Mouse (Mus musculus): ENCODE data around the gene Stox2.

Gene Stox2

DNA sequence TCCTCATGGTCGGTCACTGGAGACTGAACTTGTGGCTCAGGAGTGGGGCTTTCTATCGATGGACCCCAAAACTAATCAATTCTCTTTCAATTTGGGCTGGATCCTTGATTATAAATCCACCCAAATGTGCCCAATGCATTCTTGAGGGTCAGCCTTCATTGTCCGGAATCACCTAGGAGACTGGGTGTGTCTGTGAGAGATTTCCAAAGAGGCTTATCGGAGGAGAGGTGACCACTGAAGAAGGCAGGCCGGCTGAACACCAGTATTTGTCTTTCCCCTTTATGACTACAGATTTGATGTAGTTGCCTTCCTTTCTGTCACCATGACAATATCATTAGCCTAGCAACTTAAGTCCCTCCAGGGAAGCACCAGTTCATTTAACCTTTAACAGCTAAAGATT lies 225.8 kb downstream of the Stox2 start:
- in situ Hi-C loops (cut with MboI; ENCODE audit: low pct_unique_long_range_greater_than_20kb in 1 of 2, low sequenced_read_pairs in 2 of 2, unreplicated experiment in 1 of 2), result no loop called here

- in situ Hi-C loops (cut with MboI; ENCODE audit: low pct_unique_long_range_greater_than_20kb in 1 of 2, low sequenced_read_pairs in 2 of 2, unreplicated experiment in 1 of 2), result no loop called here
Measured at GRCm38 (mm10) chr8:47218536-47218935, 227.6 kb downstream of the Stox2 start.

- in situ Hi-C loops (cut with MboI; ENCODE audit: low pct_unique_long_range_greater_than_20kb in 1 of 2, low sequenced_read_pairs in 2 of 2, unreplicated experiment in 1 of 2), result no loop called here
Measured at GRCm38 (mm10) chr8:47218021-47218420, 228.1 kb downstream of the Stox2 start.

GRCm38 (mm10) chr8:47212124-47212523 lies 234.0 kb downstream of the Stox2 start:
- in situ Hi-C loops (cut with MboI; ENCODE audit: low pct_unique_long_range_greater_than_20kb in 1 of 2, low sequenced_read_pairs in 2 of 2, unreplicated experiment in 1 of 2), result no loop called here

- in situ Hi-C loops (cut with MboI; ENCODE audit: low pct_unique_long_range_greater_than_20kb in 1 of 2, low sequenced_read_pairs in 2 of 2, unreplicated experiment in 1 of 2), result no loop called here
Measured at GRCm38 (mm10) chr8:47211226-47211625, 234.9 kb downstream of the Stox2 start.

GRCm38 (mm10) chr8:47208246-47208645 lies 237.9 kb downstream of the Stox2 start:
- in situ Hi-C loops (cut with MboI; ENCODE audit: low pct_unique_long_range_greater_than_20kb in 1 of 2, low sequenced_read_pairs in 2 of 2, unreplicated experiment in 1 of 2), result loop anchor here (5.0 to 10.0 kb wide), 2 partner anchors 164 to 167 kb away; no protein-coding TSS in a partner anchor

DNA sequence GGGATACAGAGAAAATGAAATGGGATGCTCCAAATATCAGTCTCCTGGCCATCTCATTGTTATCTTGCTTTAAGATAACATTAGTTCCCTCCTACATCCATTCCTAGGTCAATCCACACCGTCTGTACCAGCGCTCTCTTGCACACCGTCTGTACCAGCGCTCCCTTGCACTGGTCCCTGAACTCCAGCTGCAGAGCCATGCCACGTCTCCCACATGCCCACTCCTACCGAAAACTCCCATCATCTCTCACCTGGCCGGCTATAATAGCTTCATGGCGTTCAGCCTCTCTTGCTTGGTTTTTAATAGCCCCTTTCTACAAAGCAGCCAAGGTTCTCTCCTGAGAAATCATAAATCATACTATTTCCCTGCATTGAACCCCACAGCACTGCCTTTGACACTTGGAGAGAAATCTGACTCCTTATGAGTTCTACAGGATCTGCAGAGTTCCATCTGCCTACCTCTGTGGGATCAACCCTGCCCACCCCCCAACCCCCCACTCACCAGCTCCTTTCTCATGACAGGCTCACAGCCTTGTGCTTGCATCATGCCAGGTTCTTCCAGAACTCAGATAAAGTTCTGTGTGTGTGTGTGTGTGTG lies 239.4 kb downstream of the Stox2 start:
- in situ Hi-C loops (cut with MboI; ENCODE audit: low pct_unique_long_range_greater_than_20kb in 1 of 2, low sequenced_read_pairs in 2 of 2, unreplicated experiment in 1 of 2), result loop anchor here (5.0 to 10.0 kb wide), 2 partner anchors 166 to 168 kb away; no protein-coding TSS in a partner anchor

DNA sequence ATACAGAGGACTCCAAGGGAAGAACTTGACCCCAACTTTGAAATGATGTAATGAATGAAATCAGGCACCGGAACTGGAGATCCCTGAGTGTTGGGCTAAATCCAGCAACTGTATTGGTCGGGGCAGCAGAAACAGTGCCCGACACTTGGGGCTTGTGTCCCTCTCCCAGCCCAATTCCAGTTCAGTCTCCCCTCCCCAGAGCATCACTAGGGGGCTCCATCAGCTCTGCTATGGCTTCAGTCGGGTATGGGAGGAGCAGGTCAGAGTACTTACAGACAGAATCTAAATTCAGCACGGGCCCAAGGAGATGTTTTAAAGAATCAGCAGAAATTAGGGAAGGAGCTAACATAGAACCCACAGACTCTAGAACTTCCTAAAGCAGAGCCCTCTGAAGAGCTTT lies 240.7 kb downstream of the Stox2 start:
- in situ Hi-C loops (cut with MboI; ENCODE audit: low pct_unique_long_range_greater_than_20kb in 1 of 2, low sequenced_read_pairs in 2 of 2, unreplicated experiment in 1 of 2), result loop anchor here (5.0 to 10.0 kb wide), 2 partner anchors 167 to 169 kb away; no protein-coding TSS in a partner anchor

GRCm38 (mm10) chr8:47196391-47196790 lies 249.8 kb downstream of the Stox2 start:
- in situ Hi-C loops (cut with MboI; ENCODE audit: low pct_unique_long_range_greater_than_20kb in 1 of 2, low sequenced_read_pairs in 2 of 2, unreplicated experiment in 1 of 2), result loop anchor here in 1 of 2 experiments (25.0 kb wide), 1 partner anchor 184 kb away; no protein-coding TSS in a partner anchor

GRCm38 (mm10) chr8:47193321-47193996 lies 252.7 kb downstream of the Stox2 start:
- in situ Hi-C loops (cut with MboI; ENCODE audit: low pct_unique_long_range_greater_than_20kb in 1 of 2, low sequenced_read_pairs in 2 of 2, unreplicated experiment in 1 of 2), result loop anchor here in 1 of 2 experiments (25.0 kb wide), 1 partner anchor 181 kb away; no protein-coding TSS in a partner anchor

- in situ Hi-C loops (cut with MboI; ENCODE audit: low pct_unique_long_range_greater_than_20kb in 1 of 2, low sequenced_read_pairs in 2 of 2, unreplicated experiment in 1 of 2), result loop anchor here in 1 of 2 experiments (25.0 kb wide), 1 partner anchor 179 kb away; no protein-coding TSS in a partner anchor
Measured at GRCm38 (mm10) chr8:47191444-47192365, 254.5 kb downstream of the Stox2 start.

DNA sequence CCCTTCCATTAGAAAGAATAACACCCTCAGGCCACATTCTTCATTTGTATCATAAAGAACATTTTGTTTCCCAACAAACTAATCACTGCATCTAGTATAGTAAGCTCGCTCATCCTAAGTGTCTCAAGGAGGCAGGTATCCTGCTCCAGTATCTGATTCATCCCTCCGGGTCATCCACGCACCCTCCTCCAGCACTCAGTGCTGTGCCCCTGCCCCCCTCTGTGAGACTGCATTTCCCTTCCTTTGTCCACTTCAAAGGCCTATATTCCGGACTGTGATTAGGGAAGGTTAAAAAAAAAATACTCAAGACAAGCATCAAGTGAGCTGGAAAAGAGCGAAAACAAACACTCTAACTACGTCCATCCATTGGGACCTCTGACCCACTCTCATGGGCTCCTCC lies 260.8 kb downstream of the Stox2 start:
- in situ Hi-C loops (cut with MboI; ENCODE audit: low pct_unique_long_range_greater_than_20kb in 1 of 2, low sequenced_read_pairs in 2 of 2, unreplicated experiment in 1 of 2), result loop anchor here in 1 of 2 experiments (25.0 kb wide), 1 partner anchor 173 kb away; no protein-coding TSS in a partner anchor

DNA sequence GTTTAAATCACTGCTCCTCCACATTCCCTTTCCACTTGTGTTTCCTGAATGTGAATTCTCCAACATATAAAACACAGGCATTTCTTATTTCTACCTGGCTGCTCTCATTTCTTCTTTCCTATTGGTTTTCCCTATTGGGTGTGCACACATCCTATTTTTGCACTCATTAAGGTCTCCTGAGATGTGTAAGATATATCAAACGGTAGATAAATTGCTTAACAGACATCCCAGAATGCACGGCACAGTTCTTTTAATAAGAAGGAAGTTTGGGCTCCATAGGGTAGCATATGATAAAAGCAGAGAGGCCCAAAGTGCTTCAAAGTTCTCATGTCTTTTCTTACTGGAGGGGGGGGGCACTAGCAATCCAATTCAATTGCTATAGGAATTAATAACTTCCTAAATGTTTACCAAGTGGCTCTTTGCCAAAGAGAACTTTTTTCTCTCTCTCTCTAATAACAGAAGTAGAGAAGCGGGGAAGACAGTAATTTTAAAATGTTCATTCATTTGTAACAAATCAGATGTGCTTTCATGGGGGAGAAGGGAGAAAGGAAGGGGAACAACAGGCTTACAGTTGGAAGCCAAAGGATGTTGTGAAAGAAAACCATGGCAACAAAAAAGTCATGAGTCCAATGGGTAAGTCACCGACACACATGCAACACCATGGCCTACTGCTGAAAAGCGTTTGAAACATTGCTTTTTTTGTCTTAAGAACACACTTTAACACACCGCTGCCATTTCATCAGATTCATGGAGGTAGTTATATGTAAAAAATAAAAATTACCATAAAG lies 263.2 kb downstream of the Stox2 start:
- in situ Hi-C loops (cut with MboI; ENCODE audit: low pct_unique_long_range_greater_than_20kb in 1 of 2, low sequenced_read_pairs in 2 of 2, unreplicated experiment in 1 of 2), result loop anchor here in 1 of 2 experiments (25.0 kb wide), 1 partner anchor 171 kb away; no protein-coding TSS in a partner anchor

GRCm38 (mm10) chr8:47182292-47182691 lies 263.9 kb downstream of the Stox2 start:
- in situ Hi-C loops (cut with MboI; ENCODE audit: low pct_unique_long_range_greater_than_20kb in 1 of 2, low sequenced_read_pairs in 2 of 2, unreplicated experiment in 1 of 2), result loop anchor here in 1 of 2 experiments (25.0 kb wide), 1 partner anchor 170 kb away; no protein-coding TSS in a partner anchor

DNA sequence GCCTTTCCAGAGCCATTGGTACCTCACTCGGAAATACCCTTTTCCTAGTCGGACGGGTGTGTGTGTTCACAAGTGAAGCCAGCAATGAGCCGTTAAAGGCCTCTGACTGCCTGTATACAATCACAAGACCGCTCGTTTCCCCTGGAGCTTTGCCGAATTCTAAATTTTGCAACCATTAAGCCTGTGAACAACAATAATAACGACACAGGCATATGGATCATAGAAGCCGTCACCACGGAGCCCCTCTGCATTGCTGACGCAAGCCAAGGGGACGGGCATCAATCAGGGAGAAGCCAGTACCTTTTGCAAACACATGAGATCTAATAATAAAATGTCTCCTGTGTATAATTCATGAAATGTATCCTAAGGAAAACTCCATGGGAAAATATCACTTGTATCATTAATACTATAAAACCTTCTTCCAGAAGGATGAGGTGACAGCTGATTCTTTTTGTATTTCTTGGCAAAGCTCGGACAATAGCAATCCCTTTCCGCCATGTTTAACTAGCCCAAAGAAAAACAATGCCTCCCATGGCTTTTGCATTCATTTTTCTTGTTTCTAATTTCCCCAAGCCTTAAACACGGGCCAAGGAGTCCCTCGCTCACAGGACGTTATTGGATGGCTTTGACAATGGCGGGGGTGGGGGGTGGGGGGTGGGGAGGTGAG lies 265.0 kb downstream of the Stox2 start:
- in situ Hi-C loops (cut with MboI; ENCODE audit: low pct_unique_long_range_greater_than_20kb in 1 of 2, low sequenced_read_pairs in 2 of 2, unreplicated experiment in 1 of 2), result loop anchor here in 1 of 2 experiments (25.0 kb wide), 1 partner anchor 169 kb away; no protein-coding TSS in a partner anchor

GRCm38 (mm10) chr8:47180181-47180580 lies 266.0 kb downstream of the Stox2 start:
- in situ Hi-C loops (cut with MboI; ENCODE audit: low pct_unique_long_range_greater_than_20kb in 1 of 2, low sequenced_read_pairs in 2 of 2, unreplicated experiment in 1 of 2), result loop anchor here in 1 of 2 experiments (25.0 kb wide), 1 partner anchor 168 kb away; no protein-coding TSS in a partner anchor

GRCm38 (mm10) chr8:47178785-47179184 lies 267.4 kb downstream of the Stox2 start:
- in situ Hi-C loops (cut with MboI; ENCODE audit: low pct_unique_long_range_greater_than_20kb in 1 of 2, low sequenced_read_pairs in 2 of 2, unreplicated experiment in 1 of 2), result loop anchor here in 1 of 2 experiments (25.0 kb wide), 1 partner anchor 166 kb away; no protein-coding TSS in a partner anchor
